Mouse (Mus musculus) forebrain, embryonic 14.5 days (tissue): Measurements from ENCODE around the gene Ddn. TPM values are rescaled to one million over a fixed set of nuclear protein-coding genes. Genes with fewer than 3 reads are reported as not detected.

ENCODE experiments used
- ATAC-seq: fragments of 200-750 bp; cut with Nextera tagmentation; 2 replicates; pipeline ENCODE4 v1.8.0; 2017; ENCODE audit warnings: mild to moderate bottlenecking, moderate library complexity
- DNase-seq: peaks from one replicate; pipeline ENCODE4 v3.0.0-alpha.2; 2015; ENCODE audit warnings: low spot score
- H3K27ac ChIP-seq: fragments of 300-500 bp; sonication (generic); 2 replicates; pipeline ENCODE4 v1.5.1; 2014; ENCODE audit warnings: low read depth, mild to moderate bottlenecking, control low read depth, low read length, moderate library complexity
- H3K27me3 ChIP-seq: fragments of 300-500 bp; sonication (generic); replicated peaks from 2 replicates; pipeline ENCODE4 v1.6.1; 2014; ENCODE audit warnings: low read length, control low read depth, mixed read lengths; ENCODE audit not compliant: control insufficient read depth, insufficient read depth
- H3K36me3 ChIP-seq: fragments of 300-500 bp; sonication (generic); 2 replicates; pipeline ENCODE4 v1.6.1; 2014; ENCODE audit warnings: low read length, control low read depth; ENCODE audit not compliant: control insufficient read depth, insufficient read depth
- H3K4me1 ChIP-seq: fragments of 300-500 bp; sonication (generic); 2 replicates; pipeline ENCODE4 v1.6.1; 2014; ENCODE audit warnings: antibody characterized with exemption, low read length, control low read depth; ENCODE audit not compliant: control insufficient read depth, insufficient read depth
- H3K4me2 ChIP-seq: fragments of 300-500 bp; sonication (generic); 2 replicates; pipeline ENCODE4 v1.6.1; 2014; ENCODE audit warnings: mild to moderate bottlenecking, control low read depth, low read length
- H3K4me3 ChIP-seq: fragments of 300-500 bp; sonication (generic); 2 replicates; pipeline ENCODE4 v1.5.1; 2014; ENCODE audit warnings: low read depth, low read length, control low read depth
- H3K9ac ChIP-seq: fragments of 300-500 bp; sonication (generic); 2 replicates; pipeline ENCODE4 v1.6.1; 2014; ENCODE audit warnings: mild to moderate bottlenecking, low read length, control low read depth, moderate library complexity
- H3K9me3 ChIP-seq: fragments of 300-500 bp; sonication (generic); replicated peaks from 2 replicates; pipeline ENCODE4 v1.6.1; 2016; ENCODE audit warnings: low read length, control low read depth, mixed read lengths; ENCODE audit not compliant: control insufficient read depth
- WGBS: fragments of 180-500 bp; shearing (Covaris S2); extraction: QIAGEN DNeasy Blood & Tissue Kit; methylation state at CpG from one replicate; pipeline ENCODE4 v1.1.7; 2014; 5-methylcytosine and 5-hydroxymethylcytosine counted together
- polyA plus RNA-seq: library from polyadenylated mRNA; unstranded; fragments of >200 nt; fragmentation: Nextera tagmentation; extraction: Ambion mirVana; gene quantifications from 2 replicates; pipeline ENCODE4 v1.2.1, GENCODE M21; 2014

Ddn gene
- polyA plus RNA-seq, 1 experiment from 2014 or later = 0.33 TPM

GRCm38 (mm10) chr15:98846140-98846539 is 36.9 kb upstream of the Ddn start:
- WGBS = 88% methylated on average over 8 of the region's 8 CpGs
- peaks cover 100% of the 10 kb centered on the region for H3K36me3 ChIP-seq
- H3K9ac ChIP-seq = no peak overlapping the region
- H3K27ac ChIP-seq = no peak overlapping the region
- no peak overlapping the region for H3K4me3 ChIP-seq
- no peaks in the 10 kb centered on the region for H3K4me1 ChIP-seq
- ATAC-seq (no peak), DNase-seq (no peak)
- H3K9me3 ChIP-seq = no peaks in the 10 kb centered on the region
- no peak overlapping the region for H3K4me2 ChIP-seq
- H3K27me3 ChIP-seq = no peaks in the 10 kb centered on the region

- Histone ChIP-seq H3K9ac (no peak overlapping the region), H3K4me2 (no peak overlapping the region), H3K27ac (no peak overlapping the region), H3K9me3 (no peaks in the 10 kb centered on the region), H3K4me1 (no peaks in the 10 kb centered on the region), H3K4me3 (no peak overlapping the region), H3K27me3 (no peaks in the 10 kb centered on the region), H3K36me3 (peaks cover 100% of the 10 kb centered on the region)
- DNase-seq (no peak), ATAC-seq (no peak)
- 98% methylated on average over 2 of the region's 2 CpGs for WGBS
These were observed 35.9 kb upstream of the Ddn start for GRCm38 (mm10) chr15:98845149-98845548.

- 92% methylated on average over 11 of the region's 11 CpGs for WGBS
- Histone ChIP-seq H3K9ac (no peak overlapping the region), H3K27ac (no peak overlapping the region), H3K4me1 (no peaks in the 10 kb centered on the region), H3K4me2 (no peak overlapping the region), H3K4me3 (no peak overlapping the region), H3K9me3 (no peaks in the 10 kb centered on the region), H3K36me3 (peaks cover 100% of the 10 kb centered on the region), H3K27me3 (no peaks in the 10 kb centered on the region)
- ATAC-seq (no peak), DNase-seq (no peak)
These were observed 34.4 kb upstream of the Ddn start for GRCm38 (mm10) chr15:98843595-98844223.

- peaks cover 100% of the 10 kb centered on the region for H3K36me3 ChIP-seq
- no peaks in the 10 kb centered on the region for H3K9me3 ChIP-seq
- H3K27me3 ChIP-seq = no peaks in the 10 kb centered on the region
- no peak overlapping the region for H3K4me2 ChIP-seq
- H3K9ac ChIP-seq = no peak overlapping the region
- DNase-seq = no peak
- H3K4me1 ChIP-seq = no peaks in the 10 kb centered on the region
- H3K4me3 ChIP-seq = no peak overlapping the region
- no peak overlapping the region for H3K27ac ChIP-seq
- WGBS = 94% methylated on average over 30 of the region's 30 CpGs
- no peak for ATAC-seq
These were observed 30.6 kb upstream of the Ddn start for GRCm38 (mm10) chr15:98839671-98840585.

GRCm38 (mm10) chr15:98839161-98839560 is 29.9 kb upstream of the Ddn start:
- Histone ChIP-seq H3K9ac (no peak overlapping the region), H3K36me3 (peaks cover 100% of the 10 kb centered on the region), H3K4me2 (no peak overlapping the region), H3K27me3 (no peaks in the 10 kb centered on the region), H3K9me3 (no peaks in the 10 kb centered on the region), H3K27ac (no peak overlapping the region), H3K4me3 (no peak overlapping the region), H3K4me1 (no peaks in the 10 kb centered on the region)
- ATAC-seq (no peak), DNase-seq (no peak)
- WGBS = 93% methylated on average over 14 of the region's 14 CpGs

GRCm38 (mm10) chr15:98837743-98838103 is 28.4 kb upstream of the Ddn start:
- H3K4me3 ChIP-seq = no peak overlapping the region
- H3K9me3 ChIP-seq = no peaks in the 10 kb centered on the region
- no peak overlapping the region for H3K27ac ChIP-seq
- H3K36me3 ChIP-seq = peaks cover 100% of the 10 kb centered on the region
- 76% methylated on average over 4 of the region's 4 CpGs for WGBS
- H3K27me3 ChIP-seq = no peaks in the 10 kb centered on the region
- no peak overlapping the region for H3K9ac ChIP-seq
- no peak for ATAC-seq
- DNase-seq = no peak
- H3K4me1 ChIP-seq = no peaks in the 10 kb centered on the region
- no peak overlapping the region for H3K4me2 ChIP-seq

- no peak overlapping the region for H3K9ac ChIP-seq
- H3K4me1 ChIP-seq = no peaks in the 10 kb centered on the region
- H3K36me3 ChIP-seq = peaks cover 97% of the 10 kb centered on the region
- 94% methylated on average over 21 of the region's 21 CpGs for WGBS
- no peak overlapping the region for H3K27ac ChIP-seq
- no peak overlapping the region for H3K4me3 ChIP-seq
- no peaks in the 10 kb centered on the region for H3K27me3 ChIP-seq
- no peaks in the 10 kb centered on the region for H3K9me3 ChIP-seq
- DNase-seq (no peak), ATAC-seq (no peak)
- no peak overlapping the region for H3K4me2 ChIP-seq
These were observed 27.9 kb upstream of the Ddn start for GRCm38 (mm10) chr15:98837006-98837742.

- no peaks in the 10 kb centered on the region for H3K9me3 ChIP-seq
- no peak overlapping the region for H3K4me2 ChIP-seq
- DNase-seq = no peak
- peaks cover 78% of the 10 kb centered on the region for H3K36me3 ChIP-seq
- H3K4me3 ChIP-seq = no peak overlapping the region
- H3K27ac ChIP-seq = no peak overlapping the region
- no peak for ATAC-seq
- 91% methylated on average over 14 of the region's 14 CpGs for WGBS
- H3K27me3 ChIP-seq = no peaks in the 10 kb centered on the region
- no peak overlapping the region for H3K9ac ChIP-seq
- H3K4me1 ChIP-seq = peaks cover 2% of the 10 kb centered on the region; the same call in 1 of the 2 replicates
These were observed 26.0 kb upstream of the Ddn start for GRCm38 (mm10) chr15:98835291-98835690.
